Mouse (Mus musculus) left cerebral cortex, adult 2 months (tissue): ENCODE measurements at regions not wholly inside any gene's neighbourhood (a gene's known extent, or its start where the extent isn't known, plus 50 kb on each side); places are given as distances from the start of the nearest gene placed in this dataset.
"Not testable (repeated sequence)": the region's sequence is repeated elsewhere in the genome, so short reads cannot be mapped to it uniquely, and the experiment has no call there.

Experiments used
- DNase-seq, 2 experiments: peaks; one replicate each; pipeline ENCODE4 v3.0.0; 2021 to 2022; ENCODE audit warnings: low spot score in 2 of 2, mixed read lengths in 1 of 2; ENCODE audit errors: extremely low spot score in 1 of 2
- H3K27ac ChIP-seq: fragments of 200-600 bp; 2 replicates; pipeline ENCODE4 v1.8.1; 2022
- H3K4me3 ChIP-seq: fragments of 200-600 bp; 2 replicates; pipeline ENCODE4 v1.8.1; 2022
- CTCF ChIP-seq: fragments of 200-600 bp; IDR thresholded peaks from 2 replicates; pipeline ENCODE4 v1.8.1; 2022; ENCODE audit warnings: antibody characterized with exemption, mild to moderate bottlenecking, moderate library complexity
- intact Hi-C: fragments of 180-260 bp; cut with DNase I; formaldehyde crosslinking; loops from one replicate; pipeline ENCODE4 v1.15.1; 2025

DNA sequence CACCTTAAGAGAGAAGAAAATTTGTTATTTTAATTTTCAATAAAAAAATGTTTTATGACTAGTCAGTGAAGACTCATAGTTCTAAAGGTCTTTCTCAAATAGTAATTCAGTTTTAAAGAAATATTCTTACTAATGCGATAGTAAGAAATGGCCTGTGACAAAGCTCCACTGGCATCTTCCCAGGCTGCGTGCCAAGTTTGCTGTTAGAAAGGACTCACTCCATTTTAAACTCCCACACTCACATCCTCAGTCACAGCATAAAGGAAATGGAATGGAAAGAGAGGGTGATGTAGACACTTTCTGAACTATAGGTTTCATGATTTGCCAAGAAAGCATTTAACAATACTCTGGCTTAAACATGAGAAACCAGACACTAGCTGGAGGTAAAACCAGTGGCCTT is 436.6 kb downstream of the Mei4 start:
- peak; percentile 12 to 28 for DNase-seq
- intact Hi-C loops, result no loop called here
- no peak for TF ChIP-seq CTCF
- Histone ChIP-seq H3K27ac (no peak overlapping the region), H3K4me3 (no peak overlapping the region)

DNA sequence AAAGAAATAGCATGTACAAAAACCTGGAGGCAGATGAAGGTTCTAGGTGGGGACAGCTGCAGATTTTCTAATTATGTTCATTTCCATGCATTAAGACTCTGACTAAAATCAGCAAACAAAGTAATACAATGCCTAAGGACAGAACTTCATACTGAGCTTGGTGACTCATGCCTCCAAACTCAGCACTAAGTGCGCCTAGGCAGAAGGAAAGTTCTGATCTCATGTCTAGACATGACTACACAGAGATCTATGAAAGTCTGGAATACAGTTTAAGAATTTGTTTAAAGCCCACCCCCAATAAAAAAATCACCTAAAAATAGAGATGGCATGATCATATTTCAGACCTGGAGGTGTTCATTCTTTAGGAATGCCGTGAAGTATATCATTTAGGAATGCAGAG is 442.8 kb downstream of the Mei4 start:
- intact Hi-C loops, result no loop called here
- Histone ChIP-seq H3K4me3 (no peak overlapping the region), H3K27ac (no peak overlapping the region)
- no peak for TF ChIP-seq CTCF
- no peak for DNase-seq

DNA sequence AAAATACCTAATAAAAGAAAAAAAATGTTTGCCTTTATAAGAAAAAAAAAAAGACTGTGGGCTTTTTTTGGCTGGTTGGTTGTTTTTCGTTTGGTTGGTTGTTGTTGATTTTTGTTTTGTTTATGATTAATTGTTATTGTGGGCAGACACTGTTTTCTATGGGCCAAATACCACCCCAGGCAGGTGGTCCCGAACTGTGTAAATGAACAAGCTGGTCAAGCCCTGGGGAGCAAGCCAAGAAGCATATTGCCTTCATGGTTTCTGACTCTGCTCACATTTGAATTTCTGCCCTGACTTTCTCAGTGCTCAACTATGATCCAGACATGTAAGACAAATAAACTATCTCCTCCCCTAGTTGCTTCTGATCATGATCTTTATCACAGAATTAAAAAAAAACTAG is 449.0 kb downstream of the Mei4 start:
- Histone ChIP-seq H3K4me3 (no peak overlapping the region), H3K27ac (no peak overlapping the region)
- TF ChIP-seq CTCF, result no peak
- intact Hi-C loops, result no loop called here
- no peak for DNase-seq

DNA sequence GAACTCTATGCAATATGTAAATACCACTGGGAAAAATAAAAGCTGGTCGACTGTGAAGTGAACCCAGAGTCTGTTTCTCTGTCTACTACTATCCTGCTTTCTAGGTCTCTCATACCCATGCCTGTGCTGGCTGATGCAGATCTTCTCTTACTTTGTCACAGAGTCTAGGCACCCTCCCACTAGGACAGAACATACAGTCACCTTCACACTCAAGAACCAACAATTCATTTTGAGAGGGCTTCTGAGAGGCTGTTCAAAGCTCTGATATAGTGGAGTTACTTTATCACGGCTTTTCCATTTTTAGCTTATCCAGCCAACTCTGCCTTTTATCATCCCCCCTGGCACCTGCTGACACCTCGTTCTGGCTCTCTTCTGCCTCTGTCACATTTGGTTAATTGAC is 477.0 kb downstream of the Mei4 start:
- Histone ChIP-seq H3K4me3 (no peak overlapping the region), H3K27ac (no peak overlapping the region)
- TF ChIP-seq CTCF, result no peak
- DNase-seq, result no peak
- intact Hi-C loops, result no loop called here

DNA sequence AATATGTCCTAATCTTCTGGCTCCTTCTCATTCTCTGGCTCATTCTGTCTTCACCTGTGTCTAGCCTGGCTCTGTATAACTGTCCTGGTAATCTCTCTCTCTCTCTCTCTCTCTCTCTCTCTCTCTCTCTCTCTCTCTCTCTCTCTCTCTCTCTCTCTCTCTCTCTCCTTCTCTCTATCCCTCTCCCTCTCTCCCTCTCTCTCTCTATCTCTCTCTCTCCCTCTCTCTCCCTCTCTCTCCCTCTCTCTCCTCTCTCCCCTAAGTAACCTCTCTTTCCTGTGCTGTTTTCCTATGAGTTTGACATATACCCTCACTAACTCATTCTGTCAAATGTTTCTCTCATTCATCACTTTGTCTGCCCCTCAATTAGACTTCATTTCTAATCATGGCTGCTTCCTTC is 478.6 kb upstream of the Irak1bp1 start:
- intact Hi-C loops, H3K27ac ChIP-seq, DNase-seq, H3K4me3 ChIP-seq: not testable (repeated sequence)

DNA sequence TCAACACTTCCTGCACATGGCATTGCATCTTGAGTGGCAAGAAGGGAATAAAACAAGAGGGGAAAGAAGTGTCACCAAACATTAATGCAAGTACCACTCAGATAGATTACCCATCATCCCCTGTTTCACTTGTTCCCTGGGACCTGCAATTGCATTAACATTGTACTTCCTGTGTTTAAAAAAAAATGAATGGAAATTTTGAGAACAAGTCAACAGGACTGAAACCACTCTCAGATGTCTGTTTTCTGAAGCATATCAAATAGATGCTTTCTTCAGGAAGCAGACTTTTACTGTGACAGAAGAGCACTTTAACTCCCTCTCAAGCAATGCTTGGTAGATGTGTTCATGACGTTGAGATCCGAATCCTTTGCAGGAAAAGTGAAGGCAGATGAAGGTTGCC is 469.8 kb upstream of the Irak1bp1 start:
- TF ChIP-seq CTCF, result no peak
- no peak overlapping the region for H3K4me3 ChIP-seq
- intact Hi-C loops, result no loop called here
- no peak overlapping the region for H3K27ac ChIP-seq
- DNase-seq, result no peak

DNA sequence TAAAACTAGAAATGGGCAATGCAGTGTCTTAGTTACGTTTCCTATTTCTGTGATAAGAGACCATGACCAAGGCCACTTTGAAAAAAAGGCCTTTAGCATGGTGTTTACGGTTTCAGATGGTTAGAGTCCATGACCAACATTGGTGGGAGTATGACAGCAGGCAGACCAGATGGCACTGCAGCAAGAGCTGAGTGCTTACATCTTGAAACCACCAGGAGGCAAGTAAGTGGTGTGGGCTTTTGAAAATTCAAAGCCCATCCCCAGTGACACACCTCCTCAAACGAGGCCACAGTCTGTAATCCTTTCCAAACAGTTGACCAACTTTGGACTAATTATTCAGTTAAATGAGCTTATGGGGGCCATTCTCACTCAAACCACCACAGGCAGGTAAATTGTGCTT is 427.0 kb upstream of the Irak1bp1 start:
- peak in 1 of 2 experiments; percentile 15 for DNase-seq
- Histone ChIP-seq H3K27ac (no peak overlapping the region), H3K4me3 (no peak overlapping the region)
- no peak; the same call in none of the 2 replicates for TF ChIP-seq CTCF
- intact Hi-C loops, result no loop called here

DNA sequence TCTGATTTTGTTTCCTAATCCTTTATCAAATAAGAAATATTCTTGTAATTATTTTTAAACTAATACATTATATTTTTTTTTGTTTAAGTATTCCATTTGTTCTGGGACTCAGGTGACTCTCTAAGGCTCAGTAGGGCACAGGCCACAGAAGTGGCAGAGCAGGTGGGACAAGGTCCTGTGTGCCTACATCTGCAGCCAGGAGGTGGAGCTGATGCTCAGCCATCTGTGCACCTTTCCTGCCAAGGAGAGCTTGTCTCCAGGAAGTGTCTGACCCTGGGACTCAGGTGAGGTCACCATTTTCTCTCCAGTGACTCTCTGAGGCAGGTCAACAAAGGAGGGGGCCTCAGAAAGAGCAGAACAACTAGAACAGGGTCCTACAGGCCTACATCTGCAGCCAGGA is 425.3 kb upstream of the Irak1bp1 start:
- intact Hi-C loops, result no loop called here
- no peak for TF ChIP-seq CTCF
- Histone ChIP-seq H3K4me3 (no peak overlapping the region), H3K27ac (no peak overlapping the region)
- DNase-seq, result no peak

DNA sequence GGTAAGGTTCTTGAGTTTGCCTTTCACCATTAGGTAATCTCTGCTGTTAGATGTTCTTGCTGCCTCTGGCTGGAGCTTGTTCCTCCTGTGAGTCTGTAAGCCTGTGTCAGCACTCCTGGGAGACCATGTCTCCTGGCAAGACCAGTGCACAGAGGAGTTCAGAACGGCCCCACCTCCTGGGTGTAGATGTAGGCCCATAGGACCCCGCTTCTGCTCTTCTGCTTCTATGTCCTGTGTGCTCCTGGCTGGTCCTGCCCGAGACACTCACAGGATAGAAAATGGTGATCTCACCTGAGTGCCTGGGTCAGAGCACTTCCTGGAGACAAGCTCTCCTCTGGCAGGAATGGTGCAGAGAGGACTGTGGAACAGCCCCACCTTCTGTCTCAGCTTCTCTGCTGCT is 422.2 kb upstream of the Irak1bp1 start:
- intact Hi-C loops, result no loop called here
- Histone ChIP-seq H3K27ac (no peak overlapping the region), H3K4me3 (no peak overlapping the region)
- DNase-seq, result no peak
- no peak for TF ChIP-seq CTCF

DNA sequence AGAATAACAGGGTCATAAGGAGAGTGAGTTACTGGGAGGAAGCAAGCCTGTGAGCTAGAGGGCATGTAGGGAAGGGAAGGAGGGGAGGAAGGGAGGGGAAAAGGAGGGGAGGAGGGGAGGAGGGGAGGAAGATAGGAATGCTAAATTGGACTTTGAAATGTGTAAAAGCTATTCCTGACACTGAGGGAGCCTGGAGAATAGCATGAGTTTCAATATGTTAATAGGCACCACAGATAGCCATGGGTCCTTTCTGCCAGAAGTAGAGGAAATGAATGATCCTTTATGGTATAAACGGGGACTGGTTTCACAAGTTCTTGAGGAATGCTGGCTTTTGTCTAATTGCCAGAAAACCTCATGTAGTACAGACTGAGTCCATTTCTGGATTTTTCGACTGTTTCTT is 420.4 kb upstream of the Irak1bp1 start:
- no peak overlapping the region for H3K27ac ChIP-seq
- intact Hi-C loops, result no loop called here
- no peak for TF ChIP-seq CTCF
- no peak overlapping the region for H3K4me3 ChIP-seq
- DNase-seq, result no peak
